Mouse (Mus musculus) stomach, embryonic 15.5 days (tissue): Measurements from ENCODE around the gene Mylpf. TPM values are rescaled to one million over a fixed set of nuclear protein-coding genes. Genes with fewer than 3 reads are reported as not detected.

Experiments
- ATAC-seq: fragments of 200-750 bp; cut with Nextera tagmentation; 2 replicates; pipeline ENCODE4 v1.8.0; 2017; ENCODE audit warnings: low read depth, moderate number of reproducible peaks, moderate TSS enrichment; ENCODE audit not compliant: insufficient read depth, low FRiP score
- H3K27ac ChIP-seq: fragments of 300-500 bp; sonication (generic); 2 replicates; pipeline ENCODE4 v1.5.1; 2015; ENCODE audit warnings: mild to moderate bottlenecking, inconsistent platforms
- H3K27me3 ChIP-seq: fragments of 300-500 bp; sonication (generic); replicated peaks from 2 replicates; pipeline ENCODE4 v1.6.1; 2015; ENCODE audit warnings: inconsistent platforms
- H3K36me3 ChIP-seq: fragments of 300-500 bp; sonication (generic); 2 replicates; pipeline ENCODE4 v1.6.1; 2015; ENCODE audit warnings: inconsistent platforms
- H3K4me1 ChIP-seq: fragments of 300-500 bp; sonication (generic); 2 replicates; pipeline ENCODE4 v1.6.1; 2015; ENCODE audit warnings: inconsistent platforms
- H3K4me2 ChIP-seq: fragments of 300-500 bp; sonication (generic); 2 replicates; pipeline ENCODE4 v1.6.1; 2015; ENCODE audit warnings: mild to moderate bottlenecking, inconsistent platforms
- H3K4me3 ChIP-seq: fragments of 300-500 bp; sonication (generic); replicated peaks from 2 replicates; pipeline ENCODE4 v1.5.1; 2015; ENCODE audit warnings: inconsistent platforms
- H3K9ac ChIP-seq: fragments of 300-500 bp; sonication (generic); 2 replicates; pipeline ENCODE4 v1.6.1; 2015; ENCODE audit warnings: inconsistent platforms
- H3K9me3 ChIP-seq: fragments of 300-500 bp; sonication (generic); 2 replicates; pipeline ENCODE4 v1.6.1; 2016; ENCODE audit warnings: inconsistent platforms
- WGBS: fragments of 180-500 bp; shearing (Covaris S2); methylation state at CpG from one replicate; pipeline ENCODE4 v1.1.7; 2015; 5-methylcytosine and 5-hydroxymethylcytosine counted together
- polyA plus RNA-seq: library from polyadenylated mRNA; unstranded; fragments of >200 nt; fragmentation: Nextera tagmentation; extraction: Ambion mirVana; gene quantifications from 2 replicates; pipeline ENCODE4 v1.2.1, GENCODE M21; 2015

The Mylpf gene
- polyA plus RNA-seq, 1 experiment from 2014 or later, result 18.6 TPM

DNA sequence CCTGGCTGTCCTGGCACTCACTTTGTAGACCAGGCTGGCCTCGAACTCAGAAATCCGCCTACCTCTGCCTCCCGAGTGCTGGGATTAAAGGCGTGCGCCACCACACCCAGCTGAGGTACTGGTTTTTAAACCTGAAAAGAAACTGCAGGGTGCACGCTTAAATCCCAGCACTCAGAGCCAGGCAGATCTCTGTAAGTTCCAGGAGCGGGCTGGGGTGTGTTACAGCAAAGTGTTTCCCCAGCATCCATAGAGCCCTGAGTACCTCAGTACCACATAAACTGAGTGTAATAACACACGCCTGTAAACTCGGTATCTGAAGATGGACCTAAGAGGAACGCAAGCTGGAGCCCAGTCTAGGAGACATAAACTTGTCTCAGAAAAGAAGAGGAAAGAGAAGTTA, 21.3 kb upstream of the Mylpf start:
- H3K9ac ChIP-seq, result no peak overlapping the region
- 68% methylated on average over 10 of the region's 10 CpGs for WGBS
- no peak overlapping the region for H3K4me3 ChIP-seq
- H3K9me3 ChIP-seq, result no peaks in the 10 kb centered on the region
- H3K4me1 ChIP-seq, result no peaks in the 10 kb centered on the region
- H3K27me3 ChIP-seq, result no peaks in the 10 kb centered on the region
- no peak overlapping the region for H3K27ac ChIP-seq
- no peak for ATAC-seq
- H3K36me3 ChIP-seq, result peaks cover 10% of the 10 kb centered on the region
- H3K4me2 ChIP-seq, result no peak overlapping the region

DNA sequence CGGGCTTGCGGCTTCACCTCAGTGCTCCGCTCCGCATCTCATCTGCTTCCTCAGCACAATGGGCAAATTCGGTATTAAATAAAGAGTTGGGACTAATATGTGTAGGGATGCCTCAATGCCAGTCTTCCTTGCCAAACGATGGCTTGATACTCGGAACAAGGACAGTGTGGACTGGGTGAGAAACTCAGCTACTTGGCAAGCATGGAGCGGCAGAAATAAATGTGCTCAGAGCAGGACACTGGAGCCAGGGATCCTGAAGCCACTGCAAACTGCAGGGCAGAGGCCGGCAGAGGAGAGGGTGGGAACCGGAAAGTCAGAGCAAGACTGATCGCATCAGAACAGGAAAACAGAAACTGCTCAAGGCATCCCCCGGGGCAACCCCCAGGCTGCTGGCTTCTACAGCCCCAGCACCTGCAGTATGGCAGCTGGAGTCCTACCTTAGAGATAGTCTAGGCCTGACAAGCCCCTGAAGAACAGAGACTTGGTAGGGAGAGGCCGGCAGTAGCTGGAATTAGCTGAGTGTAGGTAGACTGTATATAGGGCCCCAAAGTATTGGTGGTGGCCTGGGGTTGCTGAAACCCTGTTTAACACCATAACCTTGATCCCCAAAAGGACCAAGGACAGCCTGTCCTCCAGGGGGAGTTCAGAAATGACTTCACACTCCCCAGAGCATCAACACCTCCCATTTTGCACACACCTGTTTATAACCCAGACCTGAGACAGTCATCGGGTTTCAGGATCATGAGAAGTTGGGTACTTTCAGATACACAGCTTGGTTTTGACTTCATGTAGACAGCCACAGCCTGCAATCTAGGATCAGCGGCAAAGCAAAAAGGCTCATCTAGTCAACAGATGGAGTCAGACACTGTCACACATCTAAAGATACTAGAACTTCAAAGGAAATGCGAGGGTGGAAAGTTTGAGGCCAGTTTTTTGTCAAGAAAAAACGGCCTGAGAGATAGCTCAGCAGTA, 20.1 kb upstream of the Mylpf start:
- no peak for ATAC-seq

DNA sequence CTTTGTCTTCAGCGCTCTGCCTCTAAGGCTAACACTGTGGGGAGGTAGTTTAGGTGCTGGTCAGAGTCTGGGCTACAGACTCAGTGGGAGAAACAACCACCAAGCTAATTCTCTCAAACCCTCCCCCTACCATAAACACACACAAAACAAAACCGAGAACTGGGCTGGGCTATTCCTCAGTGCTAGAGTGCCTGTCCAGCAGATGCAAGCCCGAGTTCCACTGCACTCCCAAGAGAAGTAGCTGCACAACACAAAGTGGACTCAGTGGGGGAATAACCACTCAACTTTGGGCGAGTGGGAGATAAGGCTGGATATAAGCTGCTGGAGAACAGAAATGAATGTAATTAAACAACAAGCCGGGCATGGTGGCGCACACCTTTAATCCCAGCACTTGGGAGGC, 18.0 kb upstream of the Mylpf start:
- no peak overlapping the region for H3K4me3 ChIP-seq

More for the DNA sequence above, 20.1 kb upstream of the Mylpf start:
- no peaks in the 10 kb centered on the region for H3K4me1 ChIP-seq
- H3K36me3 ChIP-seq, result peaks cover 20% of the 10 kb centered on the region
- 82% methylated on average over 17 of the region's 17 CpGs for WGBS
- H3K27me3 ChIP-seq, result no peaks in the 10 kb centered on the region
- H3K9me3 ChIP-seq, result no peaks in the 10 kb centered on the region
- no peak overlapping the region for H3K27ac ChIP-seq
- no peak overlapping the region for H3K9ac ChIP-seq
- no peak overlapping the region for H3K4me3 ChIP-seq
- no peak overlapping the region for H3K4me2 ChIP-seq

DNA sequence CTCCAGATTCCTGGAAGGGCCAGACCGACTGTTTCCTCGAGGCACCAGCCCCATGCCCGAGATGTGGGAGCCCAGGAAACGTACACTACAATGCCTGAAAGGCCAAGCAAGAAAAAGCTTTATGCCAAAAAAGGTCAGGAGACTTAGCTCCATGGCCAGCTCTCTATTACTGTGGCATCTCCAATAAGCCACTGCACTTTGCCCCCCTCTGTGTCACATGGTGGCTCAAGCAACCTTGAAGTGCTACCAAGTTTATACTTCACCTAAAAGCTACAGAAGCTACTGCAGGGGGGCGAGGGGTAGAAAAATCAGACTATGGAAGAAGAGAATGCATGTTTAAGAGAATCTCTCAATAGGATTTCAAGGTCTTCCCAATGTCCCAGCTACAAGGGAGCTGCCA, 15.7 kb upstream of the Mylpf start:
- Histone ChIP-seq H3K27me3 (no peaks in the 10 kb centered on the region), H3K4me2 (no peak overlapping the region), H3K4me1 (peaks cover 20% of the 10 kb centered on the region), H3K4me3 (no peak overlapping the region), H3K9ac (no peak overlapping the region), H3K36me3 (peaks cover 34% of the 10 kb centered on the region), H3K27ac (no peak overlapping the region), H3K9me3 (no peaks in the 10 kb centered on the region)
- WGBS, result 85% methylated on average over 5 of the region's 5 CpGs
- ATAC-seq, result no peak

More for the DNA sequence above, 18.0 kb upstream of the Mylpf start:
- ATAC-seq, result no peak
- Histone ChIP-seq H3K9ac (no peak overlapping the region), H3K27ac (no peak overlapping the region), H3K36me3 (peaks cover 30% of the 10 kb centered on the region), H3K4me1 (peaks cover 13% of the 10 kb centered on the region), H3K9me3 (no peaks in the 10 kb centered on the region), H3K27me3 (no peaks in the 10 kb centered on the region), H3K4me2 (no peak overlapping the region)
- 83% methylated on average over 6 of the region's 6 CpGs for WGBS

DNA sequence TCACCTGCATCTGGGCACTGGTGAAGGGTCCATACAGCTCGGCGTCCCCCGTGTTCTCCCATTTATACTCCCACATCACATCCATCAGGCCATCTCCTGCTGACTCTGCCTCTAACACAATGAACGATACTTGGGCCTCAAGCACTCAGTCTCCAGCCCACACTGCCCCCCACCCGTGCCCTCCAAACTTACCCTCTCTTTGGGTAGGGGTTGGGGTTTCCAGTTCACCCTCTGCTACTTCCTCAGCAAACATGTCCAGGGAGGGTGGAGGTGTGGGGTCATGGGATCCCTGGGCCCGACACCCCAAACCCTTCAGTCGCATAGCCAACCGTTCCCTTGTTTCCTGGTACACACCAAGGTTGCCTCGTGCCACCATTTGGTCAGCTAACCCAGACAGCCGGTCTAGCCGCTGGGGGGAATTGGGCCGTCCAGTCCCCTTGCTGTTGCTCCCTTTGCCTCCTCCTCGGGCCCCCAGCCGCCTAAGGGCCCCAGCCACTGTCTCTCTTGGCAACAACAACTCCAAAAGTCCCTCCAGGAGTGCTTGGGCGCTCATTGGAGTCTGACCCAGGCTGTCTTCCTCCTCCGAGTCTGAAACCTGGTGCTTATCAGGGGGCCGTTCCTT, 14.6 kb upstream of the Mylpf start:
- H3K27ac ChIP-seq, result no peak overlapping the region
- H3K9me3 ChIP-seq, result no peaks in the 10 kb centered on the region
- peaks cover 20% of the 10 kb centered on the region for H3K4me1 ChIP-seq
- ATAC-seq, result no peak
- H3K36me3 ChIP-seq, result peaks cover 44% of the 10 kb centered on the region
- WGBS, result 90% methylated on average over 17 of the region's 17 CpGs
- H3K9ac ChIP-seq, result no peak overlapping the region
- no peak overlapping the region for H3K4me3 ChIP-seq
- H3K27me3 ChIP-seq, result no peaks in the 10 kb centered on the region
- H3K4me2 ChIP-seq, result peak overlapping the region; percentile 79; the same call in 1 of the 2 replicates

DNA sequence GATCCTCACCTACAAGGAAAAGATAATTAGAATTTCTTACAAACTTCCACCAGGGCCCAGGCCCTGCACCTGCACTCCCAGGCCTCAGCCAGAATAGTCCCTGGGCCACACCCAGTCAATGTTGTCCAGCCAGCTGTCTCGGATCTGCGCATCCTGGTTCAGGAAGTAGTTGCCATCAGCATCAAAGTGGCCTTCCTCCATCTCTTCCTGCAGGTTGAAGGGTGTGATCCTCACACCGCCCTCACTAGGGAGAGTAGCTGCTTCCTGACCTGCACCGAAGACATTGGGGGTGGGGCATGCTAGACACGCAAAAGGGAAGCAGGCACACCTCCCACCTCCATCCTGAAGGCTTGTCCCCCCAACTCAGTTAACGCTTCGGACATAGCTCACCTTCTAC, 14.1 kb upstream of the Mylpf start:
- ATAC-seq, result no peak
- peak overlapping the region; percentile 45 for H3K9ac ChIP-seq
- WGBS, result 65% methylated on average over 7 of the region's 7 CpGs
- peak overlapping the region; percentile 75 for H3K4me3 ChIP-seq
- peak overlapping the region; percentile 79 for H3K4me2 ChIP-seq
- H3K9me3 ChIP-seq, result no peaks in the 10 kb centered on the region
- peaks cover 49% of the 10 kb centered on the region for H3K36me3 ChIP-seq
- H3K27ac ChIP-seq, result no peak overlapping the region; the same call in 1 of the 2 replicates
- no peaks in the 10 kb centered on the region for H3K27me3 ChIP-seq
- peaks cover 20% of the 10 kb centered on the region for H3K4me1 ChIP-seq

DNA sequence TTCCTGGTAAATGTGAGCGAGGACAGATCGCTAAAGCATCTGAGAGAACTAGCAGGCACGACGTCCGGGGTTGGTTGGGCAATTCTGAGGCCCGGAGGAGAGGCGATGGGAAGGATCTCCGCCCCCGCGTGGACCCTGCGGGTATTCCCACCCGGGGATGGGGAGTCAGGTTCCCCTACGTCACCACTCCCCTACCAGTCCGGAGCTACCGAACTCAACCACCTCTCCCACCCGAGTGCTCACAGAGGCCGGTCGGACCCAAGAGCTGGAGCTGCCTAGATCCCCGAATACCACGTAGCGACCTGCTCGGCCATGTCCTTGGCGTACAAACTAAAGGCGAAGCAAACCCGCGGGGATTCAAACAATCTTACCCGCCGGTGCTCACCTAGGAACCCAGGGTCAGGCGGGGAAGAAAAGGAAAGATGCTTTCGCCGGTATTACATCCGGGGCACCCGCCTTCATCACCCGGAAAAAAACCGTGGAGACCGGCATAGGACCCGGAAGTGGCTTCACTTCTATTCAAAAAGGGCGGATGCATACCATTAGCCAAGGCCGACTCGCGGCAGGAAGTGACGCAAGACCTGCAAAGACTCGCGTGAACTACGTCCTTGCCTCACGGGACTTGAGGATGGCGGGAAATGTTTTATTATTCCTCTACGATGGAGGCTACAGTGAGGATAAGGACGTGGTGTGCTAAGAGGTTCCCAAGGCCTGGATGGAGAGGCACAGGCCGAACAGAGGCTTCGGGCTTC, 13.0 kb upstream of the Mylpf start, which contains the start of gene Cd2bp2:
TSS of gene Cd2bp2 (minus strand) at position 507 of the 752 bp plus-strand sequence.
- H3K9me3 ChIP-seq, result no peaks in the 10 kb centered on the region
- H3K36me3 ChIP-seq, result peaks cover 58% of the 10 kb centered on the region
- peak within 1 kb of the TSS; percentile 86 for H3K4me2 ChIP-seq
- peaks cover 20% of the 10 kb centered on the region for H3K4me1 ChIP-seq
- WGBS, result under 1% methylated on average over 51 of the region's 51 CpGs
- H3K27me3 ChIP-seq, result no peaks in the 10 kb centered on the region
- peak within 1 kb of the TSS; percentile 75 for H3K4me3 ChIP-seq
- H3K27ac ChIP-seq, result peak within 1 kb of the TSS; percentile 87
- peak; percentile 95 for ATAC-seq
- H3K9ac ChIP-seq, result peak within 1 kb of the TSS; percentile 51

DNA sequence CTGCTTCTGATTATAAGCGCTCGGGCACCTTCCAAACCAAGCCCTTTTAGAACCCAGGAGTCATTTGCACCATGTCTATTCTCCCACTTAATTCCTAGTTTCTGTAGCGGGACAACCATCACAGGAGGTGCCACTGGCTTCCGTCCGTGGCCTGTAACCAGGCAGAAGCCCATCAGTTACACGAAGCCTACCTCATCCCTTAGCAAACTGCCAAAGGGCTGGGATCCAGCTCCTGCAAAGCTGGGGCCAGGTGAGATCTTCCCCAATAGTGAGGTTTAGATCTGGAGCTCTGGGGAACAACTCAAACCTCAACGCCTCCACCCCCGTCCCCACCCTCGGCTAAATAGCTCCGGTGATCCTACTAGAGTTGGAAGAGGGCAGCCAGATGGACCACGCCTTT, 12.2 kb upstream of the Mylpf start:
- H3K27ac ChIP-seq, result peak overlapping the region; percentile 87
- no peaks in the 10 kb centered on the region for H3K27me3 ChIP-seq
- peak overlapping the region; percentile 51 for H3K9ac ChIP-seq
- WGBS, result 56% methylated on average over 11 of the region's 11 CpGs
- no peaks in the 10 kb centered on the region for H3K9me3 ChIP-seq
- peak overlapping the region; percentile 86 for H3K4me2 ChIP-seq
- ATAC-seq, result no peak
- peaks cover 61% of the 10 kb centered on the region for H3K36me3 ChIP-seq
- H3K4me3 ChIP-seq, result peak overlapping the region; percentile 75
- peaks cover 20% of the 10 kb centered on the region for H3K4me1 ChIP-seq

DNA sequence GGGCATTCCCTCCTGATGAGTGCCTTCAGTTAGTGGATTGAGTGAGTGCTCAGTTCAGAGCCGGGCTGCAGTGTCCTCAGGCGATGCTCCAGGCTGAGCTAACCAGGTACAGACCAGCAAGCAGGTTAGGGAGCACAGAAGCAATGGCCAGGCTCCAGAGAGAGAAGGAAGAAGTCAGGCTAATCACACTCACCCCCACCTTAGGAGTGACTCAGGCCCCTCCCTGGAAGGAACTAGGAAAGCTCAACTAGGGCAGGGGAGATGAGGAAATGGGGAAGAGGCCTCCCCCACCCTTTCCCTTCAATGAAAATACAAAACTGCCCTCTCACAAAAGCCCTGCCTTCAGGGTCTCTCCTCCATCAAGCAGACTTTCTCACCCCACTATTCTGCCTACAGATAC, 2.1 kb upstream of the Mylpf start:
- Histone ChIP-seq H3K9ac (peak overlapping the region; percentile 96), H3K27ac (peak overlapping the region; percentile 45; the same call in 1 of the 2 replicates), H3K4me3 (peak overlapping the region; percentile 97), H3K27me3 (no peaks in the 10 kb centered on the region), H3K36me3 (peaks cover 11% of the 10 kb centered on the region), H3K4me2 (peak overlapping the region; percentile 88), H3K4me1 (peaks cover 20% of the 10 kb centered on the region), H3K9me3 (no peaks in the 10 kb centered on the region)
- WGBS, result 45% methylated on average over 2 of the region's 2 CpGs
- no peak for ATAC-seq

DNA sequence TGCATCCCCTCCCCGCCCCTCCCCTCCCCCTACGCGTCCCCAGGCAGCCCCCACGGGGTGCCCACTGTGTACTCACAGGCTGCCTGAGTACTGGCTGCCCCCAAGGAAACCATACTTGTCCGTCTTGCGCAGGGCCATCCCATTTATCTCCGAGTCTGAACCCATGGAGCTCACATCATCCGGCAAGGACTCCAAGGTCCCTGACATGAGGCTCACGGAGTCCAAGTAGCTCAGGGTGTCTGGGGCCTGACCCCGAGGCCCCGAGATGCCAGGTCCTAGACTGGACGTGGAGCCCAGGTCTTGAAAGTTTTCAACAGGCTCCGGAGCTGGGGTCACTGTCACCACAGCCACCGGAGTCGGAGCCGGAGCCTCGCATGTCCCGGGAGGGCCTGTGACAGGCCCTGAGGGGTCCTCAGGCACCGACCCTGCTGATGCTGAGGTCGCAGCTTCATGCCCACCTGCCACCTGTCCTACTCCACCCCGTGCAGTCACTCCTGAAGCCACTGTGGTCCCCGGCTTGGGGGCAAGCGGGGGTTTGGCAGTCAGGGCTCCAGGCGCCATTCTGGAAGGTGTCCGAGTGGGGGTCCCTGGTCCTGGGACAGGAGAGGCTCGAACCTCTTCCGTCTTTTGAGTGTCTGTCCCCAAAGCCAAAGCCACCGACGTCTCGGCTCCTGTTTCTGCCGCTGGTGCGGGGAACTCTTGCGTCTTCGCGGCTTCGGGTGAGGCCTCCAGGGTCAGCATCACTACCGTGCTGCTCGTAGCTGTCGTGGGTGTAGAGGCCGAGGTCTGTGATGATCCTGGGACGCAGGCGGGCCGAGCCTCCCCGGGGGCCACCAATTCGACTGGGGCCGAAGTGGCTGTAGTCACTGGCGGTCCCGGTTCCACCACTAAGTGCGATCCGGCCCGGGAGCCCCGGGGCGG, 1.1 kb upstream of the Mylpf start:
- H3K27me3 ChIP-seq, result no peaks in the 10 kb centered on the region
- peaks cover 20% of the 10 kb centered on the region for H3K4me1 ChIP-seq
- peak overlapping the region; percentile 88 for H3K4me2 ChIP-seq
- H3K4me3 ChIP-seq, result peak overlapping the region; percentile 97
- under 1% methylated on average over 53 of the region's 53 CpGs for WGBS
- H3K9me3 ChIP-seq, result no peaks in the 10 kb centered on the region
- peaks cover 7% of the 10 kb centered on the region; the same call in 1 of the 2 replicates for H3K36me3 ChIP-seq
- peak overlapping the region; percentile 89 for H3K27ac ChIP-seq
- peak overlapping the region; percentile 96 for H3K9ac ChIP-seq
- ATAC-seq, result no peak

DNA sequence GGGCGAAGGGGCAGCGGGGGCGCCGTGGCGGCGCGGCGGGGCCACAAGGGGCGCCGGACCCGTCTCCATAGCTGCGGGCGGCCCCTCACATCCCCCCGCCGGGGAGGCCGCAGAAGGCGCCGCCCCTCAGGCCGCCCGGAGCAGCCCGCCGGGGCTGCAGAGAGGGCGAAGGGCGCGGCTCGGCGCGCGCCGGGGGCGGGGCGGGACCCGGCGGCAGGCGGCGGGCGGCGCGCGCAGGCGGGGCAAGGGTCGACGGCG, 466 bp upstream of the Mylpf start, which contains the start of gene Tbc1d10b:
TSS of gene Tbc1d10b (minus strand) at position 174 of the 258 bp plus-strand sequence.
- Histone ChIP-seq H3K4me3 (peak within 1 kb of the TSS; percentile 97), H3K27ac (peak within 1 kb of the TSS; percentile 89), H3K4me2 (peak within 1 kb of the TSS; percentile 88), H3K36me3 (peaks cover under 1% of the 10 kb centered on the region; the same call in 1 of the 2 replicates), H3K9me3 (no peaks in the 10 kb centered on the region), H3K9ac (peak within 1 kb of the TSS; percentile 96), H3K4me1 (peaks cover 20% of the 10 kb centered on the region), H3K27me3 (no peaks in the 10 kb centered on the region)
- peak; percentile 47 for ATAC-seq
- WGBS, result 1% methylated on average over 30 of the region's 44 CpGs
